Mouse (Mus musculus) kidney, adult 2 months (tissue): ENCODE results near the gene Plekho2.

Experiments
- CTCF ChIP-seq: fragments of 200-500 bp; conservative IDR thresholded peaks from 2 replicates; pipeline ENCODE4 v1.5.1; 2011; ENCODE audit warnings: low read depth, mild to moderate bottlenecking, control low read depth, low read length, moderate library complexity, mixed read lengths; ENCODE audit not compliant: insufficient read depth, insufficient read length
- POLR2A ChIP-seq: fragments of 200-500 bp; IDR thresholded peaks from one replicate; pipeline ENCODE4 v1.6.1; 2011; ENCODE audit warnings: low read depth, low read length, control low read depth

DNA sequence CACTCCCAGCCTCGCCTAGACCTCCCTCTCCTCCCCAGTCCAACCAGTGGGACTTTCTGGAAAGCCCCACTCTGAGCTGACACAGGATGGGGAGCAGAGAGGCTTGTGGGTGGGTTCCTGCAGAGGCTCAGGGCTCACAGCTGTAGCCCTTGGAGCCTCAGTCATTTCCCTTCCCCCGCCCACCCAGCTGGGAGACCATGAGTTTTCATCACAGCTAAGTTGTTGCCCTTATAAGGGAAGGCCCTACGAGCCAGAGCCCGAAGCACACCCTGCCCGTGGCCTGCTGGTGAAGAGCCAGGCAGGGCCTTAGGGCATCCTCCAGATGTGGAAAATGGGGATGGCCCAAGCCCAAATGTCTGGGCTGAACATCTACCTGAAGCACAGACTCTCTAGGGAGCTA, 28.8 kb downstream of the Plekho2 start:
- TF ChIP-seq CTCF = no peak
- no peak for TF ChIP-seq POLR2A
